Mouse (Mus musculus) ES-Bruce4 (cell line): ENCODE results near the gene Atp8a2. TPM values are rescaled to one million over a fixed set of nuclear protein-coding genes. Genes with fewer than 3 reads are reported as not detected.

Source experiments
- H3K27ac ChIP-seq: 2 replicates; pipeline ENCODE4 v1.5.1; 2012; ENCODE audit warnings: low read length, inconsistent platforms; ENCODE audit not compliant: insufficient read depth
- H3K27me3 ChIP-seq: 2 replicates; pipeline ENCODE4 v1.6.1; 2012; ENCODE audit warnings: mild to moderate bottlenecking, low read length, inconsistent platforms; ENCODE audit not compliant: control insufficient read depth, poor library complexity, insufficient read depth, severe bottlenecking
- H3K36me3 ChIP-seq: 2 replicates; pipeline ENCODE4 v1.6.1; 2012; ENCODE audit warnings: inconsistent platforms, mild to moderate bottlenecking, low read length, moderate library complexity; ENCODE audit not compliant: control insufficient read depth, poor library complexity, insufficient read depth, severe bottlenecking
- H3K4me1 ChIP-seq: one replicate; pipeline ENCODE4 v1.8.1; 2011; ENCODE audit warnings: low read length; ENCODE audit not compliant: control insufficient read depth, insufficient read depth
- H3K4me3 ChIP-seq: 2 replicates; pipeline ENCODE4 v1.5.1; 2011; ENCODE audit warnings: low read depth, mild to moderate bottlenecking, low read length
- H3K9ac ChIP-seq: 2 replicates; pipeline ENCODE4 v1.6.1; 2012; ENCODE audit warnings: low read depth, mild to moderate bottlenecking, inconsistent platforms; ENCODE audit not compliant: poor library complexity, severe bottlenecking
- H3K9me3 ChIP-seq: replicated peaks from 2 replicates; pipeline ENCODE4 v1.6.1; 2012; ENCODE audit warnings: mild to moderate bottlenecking, low read length, inconsistent platforms; ENCODE audit not compliant: control insufficient read depth, poor library complexity, insufficient read depth, severe bottlenecking
- CTCF ChIP-seq: IDR thresholded peaks from one replicate; pipeline ENCODE4 v1.8.1; 2011; ENCODE audit warnings: low read depth, low read length
- EP300 ChIP-seq: IDR thresholded peaks from 2 replicates; pipeline ENCODE4 v1.6.1; 2011; ENCODE audit warnings: low read depth, low read length; ENCODE audit not compliant: insufficient read depth
- POLR2A ChIP-seq: IDR thresholded peaks from one replicate; pipeline ENCODE4 v1.8.1; 2011; ENCODE audit warnings: low read length; ENCODE audit not compliant: insufficient read depth
- polyA plus RNA-seq: library from polyadenylated mRNA; stranded (reverse); fragments of >200 nt; gene quantifications from 2 replicates; pipeline ENCODE4 v1.2.4, GENCODE M21; 2011; ENCODE audit warnings: low read depth; ENCODE audit not compliant: missing spikeins, insufficient read depth, insufficient read length

Gene Atp8a2
- polyA plus RNA-seq, 1 experiment = 1.1 TPM

DNA sequence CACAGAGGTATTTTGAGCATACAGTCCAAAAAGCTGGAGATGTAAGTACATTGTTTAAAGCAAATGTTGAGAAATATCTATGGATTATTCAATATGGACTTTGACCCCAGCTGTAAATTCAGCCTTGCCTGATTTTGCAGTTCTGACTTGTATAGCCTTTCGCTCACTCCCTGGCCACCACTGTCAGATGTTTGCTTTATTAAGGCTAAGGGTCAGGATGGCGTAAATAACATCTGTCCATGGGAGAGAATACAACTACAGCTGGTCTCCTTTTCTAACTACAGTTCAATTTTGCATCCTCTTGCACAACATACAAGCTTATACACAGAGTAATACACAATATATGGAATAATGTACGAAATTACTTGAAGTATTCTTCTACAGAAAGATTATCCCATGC is 316.1 kb downstream of the Atp8a2 start:
- H3K9ac ChIP-seq = no peak overlapping the region
- no peaks in the 10 kb centered on the region for H3K4me1 ChIP-seq
- H3K27ac ChIP-seq = no peak overlapping the region
- no peak overlapping the region for H3K4me3 ChIP-seq
- H3K36me3 ChIP-seq = no peaks in the 10 kb centered on the region
- H3K9me3 ChIP-seq = no peaks in the 10 kb centered on the region
- TF ChIP-seq EP300 (no peak), POLR2A (no peak), CTCF (no peak)
- no peaks in the 10 kb centered on the region for H3K27me3 ChIP-seq

DNA sequence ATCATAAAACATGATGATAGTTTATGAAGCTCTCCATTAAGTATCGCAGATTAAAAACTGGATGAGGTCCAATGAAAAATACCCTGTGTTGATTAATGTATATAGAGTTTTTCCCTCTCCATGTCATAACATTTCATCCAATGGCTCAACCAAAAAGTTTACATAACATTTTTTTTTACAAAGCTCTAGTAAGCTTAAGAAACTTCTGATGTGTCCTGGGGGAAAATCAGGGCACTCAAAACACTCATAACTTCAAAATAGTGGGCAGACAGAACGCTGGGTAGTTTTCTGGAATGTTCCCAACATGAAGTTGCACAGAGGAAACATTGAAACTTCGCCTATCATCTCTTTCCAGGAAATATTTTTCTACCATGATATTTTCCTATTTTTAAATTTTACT is 318.7 kb downstream of the Atp8a2 start:
- H3K4me1 ChIP-seq = no peaks in the 10 kb centered on the region
- no peak overlapping the region for H3K4me3 ChIP-seq
- H3K27me3 ChIP-seq = no peaks in the 10 kb centered on the region
- no peak for TF ChIP-seq POLR2A
- TF ChIP-seq EP300 = no peak
- no peak for TF ChIP-seq CTCF
- no peaks in the 10 kb centered on the region for H3K9me3 ChIP-seq
- no peak overlapping the region for H3K27ac ChIP-seq
- H3K9ac ChIP-seq = no peak overlapping the region
- no peaks in the 10 kb centered on the region for H3K36me3 ChIP-seq

DNA sequence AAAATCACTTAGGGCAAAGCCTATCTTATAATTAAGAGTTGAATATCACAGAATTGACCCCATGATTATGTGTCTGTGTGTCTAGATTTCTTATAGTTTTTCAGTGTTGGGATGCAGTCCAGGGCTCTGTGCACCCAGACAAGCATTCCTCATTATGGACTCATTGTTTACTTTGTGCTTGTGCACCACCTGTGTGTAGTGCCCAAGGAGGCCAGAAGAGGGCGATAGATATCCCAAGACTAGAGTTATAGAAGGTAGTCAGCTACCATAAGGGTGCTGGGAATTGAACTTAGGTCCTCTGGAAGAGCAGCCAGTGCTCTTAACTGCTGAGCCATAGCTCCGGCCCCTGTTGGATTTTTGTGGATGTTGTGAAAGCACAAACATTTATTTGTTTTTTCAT is 320.5 kb downstream of the Atp8a2 start:
- no peaks in the 10 kb centered on the region for H3K27me3 ChIP-seq
- H3K4me1 ChIP-seq = no peaks in the 10 kb centered on the region
- no peaks in the 10 kb centered on the region for H3K36me3 ChIP-seq
- H3K9me3 ChIP-seq = no peaks in the 10 kb centered on the region
- no peak overlapping the region for H3K4me3 ChIP-seq
- TF ChIP-seq EP300 (no peak), CTCF (no peak)
- H3K9ac ChIP-seq = no peak overlapping the region
- no peak overlapping the region for H3K27ac ChIP-seq

DNA sequence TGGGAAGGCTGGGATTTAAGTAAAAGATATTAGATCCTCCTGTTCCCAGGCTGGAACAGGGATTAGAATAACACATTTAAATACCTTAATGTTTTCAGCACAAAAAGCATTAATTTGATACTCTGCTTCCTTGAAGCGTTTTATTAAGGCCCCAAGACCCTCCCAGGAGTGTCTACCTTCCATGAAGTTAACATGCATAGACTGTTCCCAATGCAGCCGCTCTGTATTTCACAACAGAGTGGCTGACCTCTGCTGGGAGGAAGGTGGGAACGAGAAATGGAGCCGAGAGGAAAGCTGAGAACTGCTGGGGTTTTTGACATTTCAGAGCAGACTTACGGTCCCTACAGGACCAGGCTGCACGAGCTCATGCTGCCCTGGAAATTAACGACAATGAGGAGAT is 328.6 kb downstream of the Atp8a2 start:
- Histone ChIP-seq H3K36me3 (no peaks in the 10 kb centered on the region), H3K4me3 (no peak overlapping the region), H3K9me3 (no peaks in the 10 kb centered on the region), H3K4me1 (peaks cover 2% of the 10 kb centered on the region), H3K27ac (no peak overlapping the region), H3K9ac (no peak overlapping the region), H3K27me3 (no peaks in the 10 kb centered on the region)
- TF ChIP-seq POLR2A = no peak
- no peak for TF ChIP-seq EP300
- TF ChIP-seq CTCF = no peak

DNA sequence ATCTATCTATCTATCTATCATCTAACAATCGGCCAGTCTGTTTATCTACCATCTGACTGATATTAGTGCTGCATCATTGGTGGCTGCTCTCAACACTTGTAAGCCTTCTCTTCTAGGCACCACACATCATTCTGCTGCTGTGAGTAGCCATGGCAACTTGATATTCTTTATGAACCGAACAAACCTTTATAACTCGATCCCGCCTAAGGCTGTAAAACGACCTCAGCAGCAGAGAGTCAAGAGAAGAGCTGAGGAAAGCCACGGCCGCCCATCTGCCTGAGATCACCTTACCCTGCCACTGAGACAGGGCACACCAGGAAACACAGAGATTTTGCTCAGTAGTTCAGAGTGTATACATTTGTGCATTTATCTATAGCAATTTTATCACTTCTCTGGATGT is 329.2 kb downstream of the Atp8a2 start:
- no peak overlapping the region for H3K4me3 ChIP-seq
- H3K9ac ChIP-seq = no peak overlapping the region
- H3K27me3 ChIP-seq = no peaks in the 10 kb centered on the region
- H3K36me3 ChIP-seq = no peaks in the 10 kb centered on the region
- H3K9me3 ChIP-seq = no peaks in the 10 kb centered on the region
- TF ChIP-seq POLR2A (no peak), EP300 (no peak), CTCF (no peak)
- peaks cover 2% of the 10 kb centered on the region for H3K4me1 ChIP-seq
- no peak overlapping the region for H3K27ac ChIP-seq

DNA sequence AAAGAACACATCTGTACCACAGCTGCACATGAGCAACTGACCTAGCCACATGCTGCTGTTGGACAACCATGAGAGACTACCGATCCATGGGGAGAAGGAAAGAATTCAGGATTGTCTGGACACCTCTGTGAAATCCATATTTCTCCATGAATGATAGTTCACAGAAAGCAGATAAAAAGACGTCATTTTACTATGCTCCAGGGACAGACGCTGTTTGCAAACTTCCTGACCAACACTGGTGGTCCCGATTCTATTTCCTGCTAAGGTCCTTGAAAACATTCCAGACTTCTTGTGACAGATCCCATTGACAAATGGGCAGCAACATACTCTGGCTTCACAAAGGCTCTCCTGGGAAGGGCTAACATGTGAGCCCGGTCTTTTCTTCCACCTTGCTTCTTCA is 331.0 kb downstream of the Atp8a2 start:
- Histone ChIP-seq H3K4me3 (no peak overlapping the region), H3K27me3 (no peaks in the 10 kb centered on the region)

DNA sequence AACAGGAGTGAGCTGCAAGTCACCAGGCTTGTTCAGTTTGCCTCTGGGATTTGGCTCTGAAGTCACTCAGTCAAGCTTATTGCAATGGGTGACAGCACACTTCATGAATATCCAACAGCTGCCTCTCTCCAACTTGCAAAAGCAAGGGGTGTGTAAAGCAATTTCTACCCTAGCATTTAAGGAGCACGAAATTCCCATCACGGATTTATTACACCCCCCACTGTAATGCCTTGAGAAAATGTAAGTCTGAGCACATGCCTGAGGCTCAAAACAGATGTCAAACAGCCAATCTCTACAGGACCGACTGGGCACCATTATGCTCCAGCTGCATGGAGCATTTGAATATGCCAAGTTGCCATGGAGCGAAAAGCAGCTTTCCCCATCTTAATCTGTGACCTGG is 334.6 kb downstream of the Atp8a2 start:
- no peaks in the 10 kb centered on the region for H3K4me1 ChIP-seq
- no peak overlapping the region for H3K27ac ChIP-seq
- no peak for TF ChIP-seq POLR2A
- no peak for TF ChIP-seq CTCF
- TF ChIP-seq EP300 = no peak
- no peaks in the 10 kb centered on the region for H3K27me3 ChIP-seq
- no peaks in the 10 kb centered on the region for H3K9me3 ChIP-seq
- no peaks in the 10 kb centered on the region for H3K36me3 ChIP-seq
- no peak overlapping the region for H3K4me3 ChIP-seq
- no peak overlapping the region for H3K9ac ChIP-seq

More for the DNA sequence above, 331.0 kb downstream of the Atp8a2 start:
- H3K9me3 ChIP-seq = no peaks in the 10 kb centered on the region
- no peaks in the 10 kb centered on the region for H3K36me3 ChIP-seq
- no peak overlapping the region for H3K9ac ChIP-seq
- peaks cover 2% of the 10 kb centered on the region for H3K4me1 ChIP-seq
- no peak overlapping the region for H3K27ac ChIP-seq
- TF ChIP-seq POLR2A = no peak
- TF ChIP-seq EP300 = no peak
- TF ChIP-seq CTCF = no peak
